Mouse (Mus musculus) CD4-positive, CD25-positive, alpha-beta regulatory T cell, adult 4 months (primary cell): ENCODE data around the gene Rassf8. TPM values are rescaled to one million over a fixed set of nuclear protein-coding genes. Genes with fewer than 3 reads are reported as not detected.

Experiments used
- ATAC-seq: one replicate; pipeline ENCODE4 v1.8.0; 2017
- polyA plus RNA-seq, 2 experiments: library from polyadenylated mRNA; unstranded; fragments of 100-300 nt; shearing (Covaris generic); gene quantifications; one replicate each; pipeline ENCODE4 v1.2.1; 2017

The Rassf8 gene
- polyA plus RNA-seq, 2 experiments from 2014 or later = 0.13 TPM; not detected in 1

GRCm38 (mm10) chr6:145747671-145748640 lies 1.4 kb downstream of the Rassf8 start:
- no peak for ATAC-seq

- ATAC-seq = no peak
Measured at GRCm38 (mm10) chr6:145750394-145750793, 3.8 kb downstream of the Rassf8 start.

- no peak for ATAC-seq
Measured at GRCm38 (mm10) chr6:145753296-145753695, 6.7 kb downstream of the Rassf8 start.

GRCm38 (mm10) chr6:145754416-145754815 lies 7.9 kb downstream of the Rassf8 start:
- ATAC-seq = no peak

DNA sequence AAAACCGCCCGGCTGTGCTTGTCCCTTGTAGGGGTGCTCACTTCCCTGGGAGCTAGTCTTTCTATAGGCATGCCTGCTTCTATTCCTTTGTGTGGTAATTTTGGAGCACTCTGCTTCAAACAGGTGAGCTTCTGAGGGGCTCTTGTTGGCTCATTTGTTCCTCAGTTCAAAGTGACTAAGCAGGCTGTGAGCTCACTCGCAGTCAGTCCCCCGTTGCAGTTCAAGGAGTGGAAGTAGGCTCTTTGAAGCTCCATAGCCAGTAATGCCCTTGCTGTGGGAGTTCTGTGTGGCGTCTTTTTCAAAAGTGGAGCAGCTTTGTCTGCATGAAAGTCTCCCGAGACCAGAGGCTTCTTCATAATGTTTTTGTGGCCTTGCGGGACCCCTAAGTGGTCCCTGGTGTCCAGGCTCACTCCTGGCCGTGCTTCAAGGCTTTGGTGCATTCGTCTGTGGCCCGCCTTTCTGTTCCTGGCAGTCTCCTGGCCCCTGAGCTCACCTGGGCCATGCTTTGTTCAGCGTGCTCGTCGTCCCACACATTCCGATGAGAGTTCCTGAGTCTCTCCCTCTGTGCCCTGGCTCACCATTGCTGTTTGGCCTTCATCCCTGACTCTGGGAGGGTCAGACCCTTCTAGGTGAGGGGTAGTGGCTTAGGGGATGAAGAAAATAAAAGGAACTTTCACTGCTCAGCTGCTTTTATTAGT lies 9.5 kb downstream of the Rassf8 start:
- no peak for ATAC-seq

GRCm38 (mm10) chr6:145756640-145757005 lies 10.1 kb downstream of the Rassf8 start:
- ATAC-seq = no peak

- no peak for ATAC-seq
Measured at GRCm38 (mm10) chr6:145757346-145757745, 10.8 kb downstream of the Rassf8 start.

DNA sequence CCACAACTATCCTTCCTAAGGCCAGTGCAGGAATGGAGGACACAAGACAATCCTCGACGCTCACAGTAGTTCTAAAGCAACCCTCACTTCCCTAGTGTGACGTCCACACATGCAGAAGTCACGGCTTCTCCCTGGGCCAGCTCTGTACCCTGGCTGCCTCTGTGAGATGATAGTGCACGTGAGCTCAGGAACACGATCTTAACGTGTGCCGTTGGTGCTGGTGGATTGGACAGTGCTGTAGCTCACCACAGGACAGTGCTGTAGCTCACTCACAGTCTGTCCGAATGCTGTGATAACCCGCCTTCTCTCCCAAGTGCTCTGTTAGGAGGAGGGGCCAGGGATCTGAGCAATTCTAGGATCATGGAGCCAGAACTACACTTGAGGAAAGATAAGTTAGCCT lies 12.1 kb downstream of the Rassf8 start:
- no peak for ATAC-seq

DNA sequence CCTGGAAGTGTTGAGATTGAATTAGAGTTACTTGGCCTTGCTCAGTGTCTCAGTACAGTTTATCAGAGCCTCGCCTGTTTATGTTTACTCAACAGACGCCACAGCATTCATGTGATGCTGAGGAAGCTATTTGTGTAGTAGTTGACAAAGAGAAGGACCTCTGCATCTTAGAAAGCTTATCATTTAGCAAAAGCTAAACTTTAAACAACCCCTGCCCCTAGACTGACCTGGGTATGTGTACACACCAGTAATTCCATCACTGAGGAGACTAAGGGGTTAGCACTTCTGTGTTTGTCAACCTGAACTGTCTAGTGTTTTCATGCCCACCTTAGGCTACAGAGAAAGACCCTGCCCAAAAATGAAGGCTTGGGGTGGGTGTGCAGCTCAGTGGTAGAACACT lies 12.9 kb downstream of the Rassf8 start:
- ATAC-seq = no peak

DNA sequence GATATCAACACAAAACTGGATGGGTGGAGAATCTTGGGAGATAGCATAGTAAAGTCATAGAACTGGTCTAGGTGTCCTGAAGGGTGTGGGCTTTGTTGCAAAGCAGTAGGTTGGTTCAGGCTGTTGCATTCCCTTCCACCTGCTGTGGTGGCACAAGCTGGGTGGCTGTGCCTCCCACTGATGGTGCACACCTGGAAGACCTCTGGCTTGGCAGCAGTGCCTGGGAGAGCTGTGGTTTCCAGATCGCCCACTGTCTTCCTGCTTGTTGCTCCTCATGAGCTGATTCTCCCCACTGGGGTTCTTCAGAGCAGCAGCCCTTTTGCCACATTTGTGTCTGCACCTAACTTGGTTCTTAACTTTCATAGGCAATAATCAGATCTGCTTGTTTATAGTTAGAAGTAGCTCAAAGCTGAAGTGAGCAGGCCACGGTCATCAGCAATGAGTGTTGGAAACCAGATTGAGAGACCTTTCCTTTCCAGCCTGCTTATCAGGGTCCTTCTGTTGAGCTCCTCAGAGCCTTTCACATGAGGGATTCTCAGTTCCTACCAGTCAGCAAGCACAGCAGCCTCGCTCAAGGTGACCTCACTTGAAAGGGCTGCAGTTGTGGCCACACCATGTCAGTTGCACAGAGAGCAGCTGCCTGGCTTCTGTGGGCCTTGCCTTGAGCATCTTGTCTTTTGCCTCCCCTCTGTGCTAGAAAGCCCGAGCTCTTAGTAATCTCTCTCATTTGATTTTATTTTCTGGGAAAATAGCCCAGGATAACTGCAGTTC lies 13.9 kb downstream of the Rassf8 start:
- ATAC-seq = no peak

DNA sequence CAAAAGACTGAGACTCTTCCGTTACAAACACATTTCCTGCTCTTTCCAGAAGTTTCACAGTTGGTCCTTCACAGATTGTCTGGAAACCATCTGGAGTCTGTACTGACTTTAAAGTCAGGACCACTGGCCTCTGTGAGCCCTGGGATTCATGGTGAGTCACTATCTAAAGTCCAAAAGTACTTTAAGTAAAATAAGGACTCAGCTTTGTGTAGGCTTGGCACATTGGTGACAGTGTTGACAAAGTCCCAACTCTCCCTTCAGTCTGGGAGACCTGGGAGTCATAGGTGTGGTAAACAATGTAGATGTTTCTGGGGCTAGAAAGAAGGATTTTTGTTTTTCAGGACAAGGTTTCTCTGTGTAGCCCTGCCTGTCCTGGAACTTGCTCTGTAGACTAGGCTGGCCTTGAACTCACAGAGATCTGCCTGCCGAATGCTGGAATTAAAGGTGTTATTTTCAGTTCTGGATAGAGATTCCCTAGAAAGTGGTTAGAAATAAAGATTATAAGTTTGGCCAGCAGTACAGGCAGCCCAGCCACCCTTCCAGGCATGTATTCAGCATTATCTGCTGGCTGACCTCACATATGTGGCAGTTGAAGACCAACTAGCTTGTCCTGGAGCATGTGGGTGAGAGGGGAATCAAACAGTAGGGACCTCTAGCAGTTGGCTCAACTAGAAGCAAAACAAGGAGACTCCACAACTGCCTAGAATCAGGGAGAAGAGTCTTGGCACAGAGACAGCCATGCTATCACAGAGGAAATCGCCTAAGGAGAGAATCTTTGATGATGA lies 14.8 kb downstream of the Rassf8 start:
- no peak for ATAC-seq

- no peak for ATAC-seq
Measured at GRCm38 (mm10) chr6:145762016-145762415, 15.5 kb downstream of the Rassf8 start.

GRCm38 (mm10) chr6:145763051-145763450 lies 16.5 kb downstream of the Rassf8 start:
- ATAC-seq = no peak

GRCm38 (mm10) chr6:145765011-145765410 lies 18.5 kb downstream of the Rassf8 start:
- ATAC-seq = no peak

DNA sequence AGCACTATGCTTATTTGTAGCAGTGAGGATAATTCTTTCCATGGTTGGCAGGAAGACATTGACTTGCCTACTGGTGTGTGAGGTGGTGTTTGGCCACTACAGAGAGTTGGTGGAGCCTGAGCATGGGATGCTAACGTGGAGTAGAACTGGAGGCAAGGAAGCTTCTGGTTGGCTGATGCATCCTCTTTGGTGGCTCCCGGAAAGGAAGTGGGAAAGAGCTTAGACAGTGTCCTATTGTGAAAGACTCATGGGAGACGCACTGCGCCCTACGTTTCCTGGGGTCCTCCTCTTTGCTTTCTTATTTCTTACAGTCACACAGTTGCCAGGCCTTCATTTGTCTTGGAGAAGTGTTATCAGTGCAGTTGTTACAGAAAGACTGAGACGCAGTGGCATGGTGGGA lies 20.4 kb downstream of the Rassf8 start:
- ATAC-seq = no peak

GRCm38 (mm10) chr6:145767637-145768036 lies 21.1 kb downstream of the Rassf8 start:
- ATAC-seq = no peak

- no peak for ATAC-seq
Measured at GRCm38 (mm10) chr6:145768671-145769292, 22.2 kb downstream of the Rassf8 start.

GRCm38 (mm10) chr6:145769855-145770254 lies 23.3 kb downstream of the Rassf8 start:
- no peak for ATAC-seq

- ATAC-seq = no peak
Measured at GRCm38 (mm10) chr6:145770272-145771000, 23.9 kb downstream of the Rassf8 start.

GRCm38 (mm10) chr6:145774436-145774835 lies 27.9 kb downstream of the Rassf8 start:
- no peak for ATAC-seq

DNA sequence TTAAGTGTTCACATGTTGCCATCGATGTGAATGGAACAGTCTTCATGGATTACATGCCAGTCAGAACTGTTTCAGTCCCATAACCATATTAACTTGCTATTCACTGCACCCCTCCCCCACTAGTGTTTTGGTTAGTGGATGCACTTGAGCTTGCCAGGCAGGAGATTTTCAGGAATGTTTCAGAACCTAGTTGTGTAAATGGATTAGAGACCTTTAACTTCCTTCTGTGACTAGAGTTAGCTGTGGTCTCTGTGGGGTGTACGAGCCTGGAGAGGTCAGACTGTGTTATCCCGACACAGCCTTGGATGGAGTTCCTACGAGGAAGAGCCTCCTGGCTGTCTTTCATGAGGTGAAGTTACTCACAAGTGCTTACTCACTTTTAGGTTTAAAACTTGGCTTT lies 29.7 kb downstream of the Rassf8 start:
- no peak for ATAC-seq
